Mouse (Mus musculus): ENCODE measurements around the gene Leng1.

GRCm38 (mm10) chr7:3629030-3629429 lies 36.6 kb downstream of the Leng1 start:
- no peak for TF ChIP-seq CTCF (IDR thresholded peaks at IDR 0.05; ENCODE audit: insufficient read depth, low read depth, low read length)
- no peak for TF ChIP-seq POLR2A (IDR thresholded peaks at IDR 0.05; ENCODE audit: insufficient read depth, low read depth, low read length)
